Mouse (Mus musculus) megakaryocyte, embryonic 14.5 days (primary cell): ENCODE data around the gene BC037034.

Source experiments
- FLI1 ChIP-seq: IDR thresholded peaks from 2 replicates; pipeline ENCODE4 v1.6.1; 2012; ENCODE audit warnings: low read length, inconsistent platforms, mixed read lengths
- GATA1 ChIP-seq: IDR thresholded peaks from 3 replicates; pipeline ENCODE4 v1.6.1; 2012; ENCODE audit warnings: mixed read lengths, low read length, inconsistent platforms, borderline replicate concordance

- TF ChIP-seq GATA1 (no peak), FLI1 (no peak)
Measured at GRCm38 (mm10) chr5:138257585-138257978, 6.3 kb downstream of the BC037034 start.
